Mouse (Mus musculus) liver, postnatal 0 days (tissue): ENCODE measurements around the gene Clgn.

Source experiments
- CTCF ChIP-seq: sonication (generic); IDR thresholded peaks from 2 replicates; pipeline ENCODE4 v1.5.1; 2016; ENCODE audit warnings: antibody characterized with exemption, low read depth
- EP300 ChIP-seq: IDR thresholded peaks from 2 replicates; pipeline ENCODE4 v1.6.1; 2016; ENCODE audit warnings: antibody characterized with exemption, low read depth, mild to moderate bottlenecking

DNA sequence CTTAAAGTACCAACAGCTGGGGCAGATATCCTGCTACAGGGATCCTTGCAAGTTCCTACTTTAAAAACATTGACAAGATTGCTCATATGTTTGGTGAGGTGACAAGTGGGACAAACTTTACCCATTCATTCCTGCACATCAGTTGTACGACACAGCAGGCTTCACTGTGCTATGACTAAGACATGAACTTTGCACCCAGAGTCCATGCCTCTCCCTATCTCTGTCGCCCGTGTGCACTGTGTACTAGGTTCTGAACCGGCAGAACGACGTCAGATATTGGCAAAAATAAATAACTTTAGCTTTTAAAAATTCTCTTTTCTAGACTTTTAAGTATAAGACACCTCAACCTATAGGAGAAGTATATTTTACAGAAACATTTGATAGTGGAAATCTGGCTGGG is 7.0 kb downstream of the Clgn start:
- no peak for TF ChIP-seq CTCF
- TF ChIP-seq EP300, result no peak
